Mouse (Mus musculus): Measurements from ENCODE around the gene Adck1. TPM values are rescaled to one million over a fixed set of nuclear protein-coding genes. Genes with fewer than 3 reads are reported as not detected.

Gene Adck1
- total and polyA plus RNA-seq, 2 experiments from 2014 or later: 22.1 to 30.3 TPM

DNA sequence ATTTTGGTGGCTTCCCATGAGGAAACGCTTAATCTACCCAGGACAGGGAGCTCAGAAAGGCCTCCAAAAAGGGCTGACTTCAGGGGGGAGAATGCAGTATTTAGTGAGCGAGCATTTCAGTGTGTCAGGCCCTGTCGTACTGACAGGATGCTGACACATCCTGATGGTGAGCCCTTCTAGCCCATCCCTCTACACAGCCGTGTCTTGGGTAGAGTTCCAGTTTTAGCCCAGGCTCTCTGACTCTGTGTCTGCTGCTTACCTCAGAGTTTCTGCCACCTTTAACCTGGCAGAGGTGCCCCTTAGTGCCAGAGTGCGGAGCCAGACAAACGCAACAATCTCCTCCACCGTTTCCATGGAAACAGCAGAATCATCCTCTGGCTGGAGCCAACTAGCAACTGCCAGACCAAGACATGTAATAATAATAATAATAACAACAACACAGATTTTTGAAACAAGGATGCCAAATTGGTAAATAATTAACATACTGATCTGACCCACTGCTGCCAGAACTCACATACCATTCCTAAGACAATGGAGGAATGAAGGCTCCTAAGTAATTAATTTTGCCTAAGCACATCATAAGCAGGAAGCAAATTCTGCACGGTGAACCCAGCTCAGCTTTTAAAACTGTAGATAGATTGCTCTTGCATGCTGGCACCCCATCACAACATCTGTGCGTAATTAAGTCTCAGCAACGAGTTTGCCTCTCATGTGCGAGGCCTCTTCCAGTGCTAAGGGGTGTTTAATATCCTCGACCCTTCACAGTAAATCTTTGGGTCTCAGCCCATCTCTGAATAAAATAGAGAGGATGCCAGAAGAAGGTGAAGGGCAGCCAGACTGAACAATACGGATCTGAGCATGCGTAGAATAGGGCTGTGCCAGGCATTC lies 81.8 kb downstream of the Adck1 start:
- no peak for ATAC-seq (ENCODE audit: insufficient read depth, low read depth)
- Histone ChIP-seq H3K4me1 (ENCODE audit: control insufficient read depth, insufficient read depth) (no peaks in the 10 kb centered on the region), H3K4me3 (ENCODE audit: low read depth, low read length) (no peak overlapping the region), H3K36me3 (replicated peaks; ENCODE audit: control insufficient read depth, insufficient read depth, low read length) (peaks cover 21% of the 10 kb centered on the region), H3K9me3 (replicated peaks; ENCODE audit: control insufficient read depth, low read length) (no peaks in the 10 kb centered on the region), H3K27ac (ENCODE audit: low read depth) (no peak overlapping the region), H3K9ac (replicated peaks; ENCODE audit: low read depth, low read length) (no peak overlapping the region), H3K27me3 (ENCODE audit: control insufficient read depth, insufficient read depth, low read length) (no peaks in the 10 kb centered on the region), H3K4me2 (ENCODE audit: low read depth, low read length) (no peak overlapping the region)
- DNase-seq (ENCODE audit: low spot score): no peak
- WGBS: 79% methylated on average over 14 of the region's 14 CpGs
- TF ChIP-seq CTCF (IDR thresholded peaks at IDR 0.05; ENCODE audit: low read depth): no peak
- TF ChIP-seq EP300 (IDR thresholded peaks at IDR 0.05; ENCODE audit: low read depth): no peak

DNA sequence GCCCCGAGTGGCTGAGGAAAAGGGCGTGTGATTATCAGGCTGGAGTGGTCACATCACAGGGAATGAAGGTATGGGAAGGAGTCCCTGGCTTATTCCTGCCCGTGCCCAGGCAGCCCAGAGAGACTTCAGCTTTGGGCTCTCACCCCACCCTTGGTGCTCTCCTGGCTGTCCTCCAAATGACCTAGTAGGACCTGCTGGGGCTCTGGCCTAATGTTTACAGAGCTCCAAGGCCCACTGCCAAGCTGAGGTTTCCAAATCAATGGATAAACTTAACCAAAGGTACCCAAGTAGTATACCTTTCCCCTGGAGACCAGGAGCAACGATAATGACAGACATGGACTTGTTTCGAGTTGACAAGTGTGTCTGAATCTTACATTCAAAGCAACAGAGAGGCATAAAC lies 83.7 kb downstream of the Adck1 start:
- TF ChIP-seq CTCF (IDR thresholded peaks at IDR 0.05; ENCODE audit: low read depth) (no peak), EP300 (IDR thresholded peaks at IDR 0.05; ENCODE audit: low read depth) (no peak)
- no peaks in the 10 kb centered on the region for H3K9me3 ChIP-seq (replicated peaks; ENCODE audit: control insufficient read depth, low read length)
- H3K4me1 ChIP-seq (ENCODE audit: control insufficient read depth, insufficient read depth): no peaks in the 10 kb centered on the region
- peaks cover 30% of the 10 kb centered on the region for H3K36me3 ChIP-seq (replicated peaks; ENCODE audit: control insufficient read depth, insufficient read depth, low read length)
- no peaks in the 10 kb centered on the region for H3K27me3 ChIP-seq (ENCODE audit: control insufficient read depth, insufficient read depth, low read length)
- H3K4me3 ChIP-seq (ENCODE audit: low read depth, low read length): no peak overlapping the region
- ATAC-seq (ENCODE audit: insufficient read depth, low read depth): no peak
- H3K9ac ChIP-seq (replicated peaks; ENCODE audit: low read depth, low read length): no peak overlapping the region
- H3K27ac ChIP-seq (ENCODE audit: low read depth): no peak overlapping the region
- WGBS: 69% methylated on average over 5 of the region's 5 CpGs
- no peak for DNase-seq (ENCODE audit: low spot score)
- H3K4me2 ChIP-seq (ENCODE audit: low read depth, low read length): no peak overlapping the region

DNA sequence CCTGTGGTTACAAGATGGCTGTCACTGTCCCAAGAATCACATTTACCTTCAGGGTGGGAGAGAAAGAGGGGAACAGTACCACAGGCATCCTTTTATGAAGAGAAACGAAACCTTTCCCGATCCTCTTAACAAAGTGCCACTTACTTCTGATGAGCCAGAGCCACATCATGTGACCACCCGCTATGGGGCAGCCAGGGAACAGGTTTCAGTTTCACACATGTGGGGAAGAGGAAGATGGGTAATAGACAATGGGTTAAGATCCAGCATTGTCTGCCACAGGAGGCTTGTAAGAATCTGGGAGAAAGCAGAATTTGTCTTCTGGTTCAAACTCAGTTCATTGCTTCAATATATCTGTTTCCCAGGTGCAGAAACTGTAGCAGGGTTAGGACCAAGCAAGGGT lies 85.1 kb downstream of the Adck1 start:
- TF ChIP-seq CTCF (IDR thresholded peaks at IDR 0.05; ENCODE audit: low read depth): no peak
- TF ChIP-seq EP300 (IDR thresholded peaks at IDR 0.05; ENCODE audit: low read depth): no peak
- no peaks in the 10 kb centered on the region for H3K9me3 ChIP-seq (replicated peaks; ENCODE audit: control insufficient read depth, low read length)
- H3K27me3 ChIP-seq (ENCODE audit: control insufficient read depth, insufficient read depth, low read length): no peaks in the 10 kb centered on the region
- 85% methylated on average over 3 of the region's 3 CpGs for WGBS
- no peaks in the 10 kb centered on the region for H3K4me1 ChIP-seq (ENCODE audit: control insufficient read depth, insufficient read depth)
- H3K4me2 ChIP-seq (ENCODE audit: low read depth, low read length): no peak overlapping the region
- H3K4me3 ChIP-seq (ENCODE audit: low read depth, low read length): no peak overlapping the region
- peaks cover 41% of the 10 kb centered on the region for H3K36me3 ChIP-seq (replicated peaks; ENCODE audit: control insufficient read depth, insufficient read depth, low read length)
- no peak overlapping the region for H3K9ac ChIP-seq (replicated peaks; ENCODE audit: low read depth, low read length)
- DNase-seq (ENCODE audit: low spot score): no peak
- no peak overlapping the region for H3K27ac ChIP-seq (ENCODE audit: low read depth)
- no peak for ATAC-seq (ENCODE audit: insufficient read depth, low read depth)

DNA sequence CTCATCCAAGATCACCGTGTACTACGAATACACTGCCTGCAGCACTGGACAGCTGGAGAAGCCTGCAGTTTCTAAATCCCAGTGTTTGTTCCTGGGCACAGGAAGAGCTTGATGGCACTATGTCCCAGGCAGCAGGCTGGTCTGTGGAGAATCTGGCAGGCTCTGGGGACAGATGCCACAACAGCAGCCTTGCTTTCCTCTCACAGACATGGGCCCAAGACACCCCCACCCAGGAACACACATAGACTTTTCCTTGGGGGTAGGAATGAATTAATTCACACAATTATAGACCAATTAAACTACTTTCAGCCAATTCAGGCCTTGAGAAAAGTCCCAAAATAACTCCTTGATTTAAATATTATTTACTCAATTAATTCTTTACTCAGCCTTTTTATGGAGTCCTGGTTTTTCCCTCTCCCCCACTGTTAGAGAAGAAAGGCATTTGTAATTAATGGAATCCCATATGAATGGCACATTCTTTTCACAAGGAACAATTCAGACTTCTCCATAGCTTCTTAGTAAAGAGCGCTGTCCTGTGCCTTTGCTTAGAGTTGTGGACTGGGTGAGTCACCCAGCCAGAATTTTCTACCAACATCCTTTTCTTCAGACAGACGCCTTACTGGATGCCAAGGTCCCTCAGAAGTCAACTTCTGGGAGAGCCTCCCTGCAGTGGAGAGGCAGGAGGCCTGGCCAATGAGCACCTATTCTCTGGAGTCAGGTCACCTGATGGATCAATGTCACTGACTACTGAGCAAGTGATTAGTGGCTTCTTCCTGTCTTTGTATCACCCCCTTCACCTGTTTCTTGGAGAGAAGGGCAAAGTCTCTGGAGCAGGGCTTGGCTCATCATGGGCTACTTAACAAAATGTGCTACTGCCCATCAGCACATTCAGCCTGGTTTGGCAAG lies 90.6 kb downstream of the Adck1 start:
- Histone ChIP-seq H3K27me3 (ENCODE audit: control insufficient read depth, insufficient read depth, low read length) (no peaks in the 10 kb centered on the region), H3K4me3 (ENCODE audit: low read depth, low read length) (no peak overlapping the region), H3K36me3 (replicated peaks; ENCODE audit: control insufficient read depth, insufficient read depth, low read length) (peaks cover 30% of the 10 kb centered on the region), H3K9me3 (replicated peaks; ENCODE audit: control insufficient read depth, low read length) (no peaks in the 10 kb centered on the region), H3K4me2 (ENCODE audit: low read depth, low read length) (no peak overlapping the region), H3K9ac (replicated peaks; ENCODE audit: low read depth, low read length) (no peak overlapping the region), H3K27ac (ENCODE audit: low read depth) (no peak overlapping the region), H3K4me1 (ENCODE audit: control insufficient read depth, insufficient read depth) (no peaks in the 10 kb centered on the region)
- ATAC-seq (ENCODE audit: insufficient read depth, low read depth) (no peak), DNase-seq (ENCODE audit: low spot score) (no peak)
- TF ChIP-seq CTCF (IDR thresholded peaks at IDR 0.05; ENCODE audit: low read depth) (no peak), EP300 (IDR thresholded peaks at IDR 0.05; ENCODE audit: low read depth) (no peak)
- WGBS: 88% methylated on average over 4 of the region's 4 CpGs

DNA sequence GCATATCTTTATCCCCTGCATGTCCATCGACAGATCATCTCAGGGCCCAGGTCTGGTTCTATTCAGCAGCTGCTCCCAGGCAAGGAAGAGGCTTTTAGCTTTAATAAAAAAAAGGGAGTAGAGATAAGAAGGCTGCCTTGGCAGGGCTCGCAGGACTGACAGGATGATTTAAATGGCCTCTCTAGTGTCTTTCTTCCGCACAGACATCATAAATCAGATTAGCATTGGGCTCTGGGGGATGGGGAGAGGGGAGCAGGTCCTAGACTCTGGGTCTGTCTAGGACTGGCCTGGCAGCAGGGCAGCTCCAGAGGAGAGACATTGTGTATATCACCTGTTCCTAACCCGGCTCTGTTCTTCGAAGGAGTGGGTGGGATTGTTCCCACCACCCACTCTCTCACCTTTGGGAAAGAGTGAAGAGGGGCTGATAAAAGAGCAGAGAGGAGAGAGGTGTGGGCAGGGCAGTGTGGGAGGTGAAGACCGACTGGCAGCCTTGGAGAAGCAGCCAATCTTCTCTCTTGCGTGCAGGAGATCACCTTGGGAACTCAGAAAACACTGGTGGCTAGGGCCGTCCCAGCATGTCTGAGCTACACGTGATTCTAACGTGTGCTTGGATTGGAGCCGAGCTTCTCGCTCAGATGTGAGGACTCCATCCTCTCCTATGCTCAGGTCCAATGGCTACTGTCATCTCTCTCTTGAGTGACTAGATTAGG lies 94.5 kb downstream of the Adck1 start:
- H3K4me2 ChIP-seq (ENCODE audit: low read depth, low read length): no peak overlapping the region
- H3K27ac ChIP-seq (ENCODE audit: low read depth): no peak overlapping the region
- ATAC-seq (ENCODE audit: insufficient read depth, low read depth) (no peak), DNase-seq (ENCODE audit: low spot score) (no peak)
- no peaks in the 10 kb centered on the region for H3K27me3 ChIP-seq (ENCODE audit: control insufficient read depth, insufficient read depth, low read length)
- peaks cover 4% of the 10 kb centered on the region for H3K36me3 ChIP-seq (replicated peaks; ENCODE audit: control insufficient read depth, insufficient read depth, low read length)
- H3K9me3 ChIP-seq (replicated peaks; ENCODE audit: control insufficient read depth, low read length): no peaks in the 10 kb centered on the region
- H3K4me1 ChIP-seq (ENCODE audit: control insufficient read depth, insufficient read depth): no peaks in the 10 kb centered on the region
- H3K4me3 ChIP-seq (ENCODE audit: low read depth, low read length): no peak overlapping the region
- TF ChIP-seq EP300 (IDR thresholded peaks at IDR 0.05; ENCODE audit: low read depth) (no peak), CTCF (IDR thresholded peaks at IDR 0.05; ENCODE audit: low read depth) (no peak)
- H3K9ac ChIP-seq (replicated peaks; ENCODE audit: low read depth, low read length): no peak overlapping the region
- WGBS: 59% methylated on average over 12 of the region's 12 CpGs
